Mouse (Mus musculus) adrenal gland, postnatal 14 days (tissue): Measurements from ENCODE around the gene Slc37a2. TPM values are rescaled to one million over a fixed set of nuclear protein-coding genes. Genes with fewer than 3 reads are reported as not detected.
A peak's percentile ranks its signal among the peaks of the same experiment; 100 is the strongest.

Source experiments
- DNase-seq: peaks from one replicate; pipeline ENCODE4 v3.0.0; 2021; ENCODE audit warnings: mixed read lengths
- total RNA-seq: library from RNA; stranded (reverse); gene quantifications from 2 replicates; pipeline ENCODE4 v1.2.3, GENCODE M21; 2021

Slc37a2 gene
- total RNA-seq, 1 experiment from 2014 or later = 16.9 TPM

DNA sequence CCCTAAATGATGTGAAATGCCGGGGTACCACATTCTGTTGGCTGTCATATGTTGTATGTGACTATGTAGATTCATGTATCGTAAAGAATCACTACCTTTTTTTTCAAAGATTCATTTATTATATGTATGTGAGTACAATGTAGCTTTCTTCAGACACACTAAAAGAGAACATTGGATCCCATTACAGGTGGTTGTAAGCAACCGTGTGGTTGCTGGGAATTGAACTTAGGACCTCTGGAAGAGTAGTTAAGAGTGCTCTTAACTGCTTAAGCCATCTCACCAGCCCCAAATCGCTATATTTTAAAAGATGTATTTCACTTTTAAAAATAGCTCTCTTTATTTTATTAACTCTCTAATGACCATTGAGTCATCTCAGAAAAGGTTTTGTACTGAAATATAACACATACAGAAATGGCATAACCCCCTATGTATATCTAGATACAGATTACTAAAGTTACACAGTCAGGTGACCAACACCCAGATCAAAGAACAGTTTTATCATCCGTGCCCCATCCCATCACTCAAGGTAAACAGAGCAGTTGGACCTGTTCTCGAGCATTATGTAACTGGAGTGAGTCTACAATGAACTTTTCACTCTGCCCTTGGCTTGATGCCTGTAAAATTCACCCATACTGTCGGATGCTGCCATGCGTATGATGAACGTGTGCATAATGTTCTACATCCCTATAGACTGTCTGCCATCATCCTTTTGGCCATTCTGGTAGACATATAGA is 41.0 kb downstream of the Slc37a2 start:
- no peak for DNase-seq

DNA sequence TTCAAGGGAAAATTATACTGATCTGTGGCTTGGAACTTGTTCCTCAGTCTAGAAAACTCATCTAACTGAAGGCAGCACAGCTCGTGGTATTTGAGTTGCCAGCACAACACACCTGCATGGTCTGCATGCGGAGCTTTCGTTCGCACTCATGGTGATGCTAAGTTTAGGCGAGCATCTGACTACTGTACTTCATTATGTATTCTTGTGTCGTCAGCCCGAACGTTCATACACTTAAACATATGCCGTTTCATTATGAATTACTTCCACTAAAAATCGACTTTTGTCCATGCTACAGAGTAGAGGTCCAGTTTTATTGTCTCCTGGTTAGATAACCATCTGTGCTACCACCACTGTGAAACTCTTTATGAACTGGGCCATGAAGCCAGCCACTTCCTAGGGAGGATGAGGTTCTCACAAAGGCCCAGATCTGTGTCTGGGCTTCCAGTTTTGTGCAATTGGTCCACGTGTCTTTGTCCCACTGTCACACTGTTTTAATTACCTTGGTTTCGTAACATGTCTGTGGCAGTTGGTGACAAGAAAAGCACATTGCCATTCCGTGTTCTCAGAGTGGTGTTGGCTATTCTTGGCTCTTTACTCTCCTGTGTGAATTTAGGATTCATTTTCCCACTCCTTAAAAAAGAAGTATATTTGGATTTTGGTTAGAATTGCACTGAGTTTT is 42.3 kb downstream of the Slc37a2 start:
- DNase-seq = no peak

DNA sequence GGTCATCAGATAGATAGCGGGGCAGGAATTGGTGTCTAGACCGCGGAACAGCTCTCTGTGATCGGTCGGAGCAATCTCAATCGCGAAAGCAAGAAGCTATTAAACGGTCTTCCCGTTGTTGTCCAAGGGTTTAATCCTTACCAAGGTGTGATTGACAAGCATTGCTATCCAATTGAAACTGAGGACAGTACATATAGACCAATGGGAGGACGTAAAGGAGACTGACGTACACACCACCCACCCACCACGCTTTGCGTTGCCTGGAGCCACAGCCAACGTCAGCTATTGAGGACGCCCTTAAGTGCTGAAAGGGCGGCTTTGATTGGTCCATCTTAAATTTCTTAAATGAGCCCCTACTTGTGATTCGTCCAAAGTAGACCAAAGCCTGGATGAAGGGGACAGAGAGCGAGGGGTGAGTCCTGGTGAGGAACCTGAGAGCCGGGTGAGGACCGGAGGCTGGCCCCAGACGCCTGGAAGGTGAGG is 47.6 kb downstream of the Slc37a2 start, which contains the start of gene Tmem218:
TSS of gene Tmem218 (plus strand) at position 295 of the 483 bp plus-strand sequence.
- DNase-seq = peak; percentile 92

DNA sequence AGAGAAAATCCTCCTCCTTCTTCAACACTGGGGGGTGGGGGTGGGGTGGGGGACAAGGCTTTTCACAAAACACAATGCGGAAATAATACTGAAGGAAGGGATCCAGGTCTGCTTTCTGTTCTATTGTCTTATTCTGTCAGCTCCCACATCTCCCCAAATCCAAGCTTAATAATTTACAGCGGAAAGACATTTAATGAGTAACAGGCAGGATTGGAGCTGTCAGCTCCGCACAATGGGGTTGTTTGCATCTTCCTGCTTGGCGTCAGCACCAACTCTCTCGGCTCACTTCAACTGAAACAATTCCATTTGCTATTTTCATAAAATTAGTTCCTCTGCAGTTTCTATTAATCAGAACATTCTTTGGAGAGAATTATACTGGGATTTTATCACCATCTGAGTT is 51.7 kb downstream of the Slc37a2 start:
- DNase-seq = no peak

DNA sequence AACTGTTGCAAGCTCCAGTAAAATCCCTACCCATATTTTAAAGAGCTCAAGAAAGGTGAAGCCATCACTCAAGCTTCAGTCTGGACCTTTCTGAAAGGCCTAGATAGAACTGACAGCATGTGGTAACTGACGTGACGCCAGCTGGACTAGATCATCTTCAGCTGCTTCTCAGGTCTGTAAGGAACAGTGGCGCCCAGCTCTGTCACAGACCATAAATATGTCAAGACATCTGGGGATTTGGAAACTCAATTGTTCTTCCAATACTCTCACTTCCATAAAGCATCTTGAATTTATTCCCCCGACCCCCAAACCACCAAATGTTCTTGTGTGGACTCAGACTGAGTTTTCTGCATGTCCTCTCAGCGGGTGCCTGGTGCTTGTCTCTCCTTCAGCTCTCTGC is 55.1 kb downstream of the Slc37a2 start:
- DNase-seq = no peak

DNA sequence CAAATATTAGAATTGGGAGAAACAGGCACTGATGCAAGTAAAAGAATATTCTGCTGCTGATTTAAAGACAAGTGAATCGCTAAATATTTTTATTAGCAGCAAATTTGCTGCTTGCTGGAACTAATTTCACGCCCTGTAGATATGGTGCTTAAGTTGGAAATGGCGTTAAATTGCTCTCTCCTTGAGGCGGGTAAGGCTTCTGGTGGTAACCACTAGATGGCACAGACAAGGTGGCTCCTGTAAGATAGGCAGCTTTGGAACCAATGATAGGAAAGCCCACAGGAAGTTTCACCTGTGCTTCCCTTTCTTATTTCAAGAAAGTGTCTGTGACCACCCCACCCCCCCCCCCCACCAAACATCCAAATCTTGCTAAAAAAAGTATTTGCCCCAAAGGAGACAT is 58.5 kb downstream of the Slc37a2 start:
- DNase-seq = no peak

DNA sequence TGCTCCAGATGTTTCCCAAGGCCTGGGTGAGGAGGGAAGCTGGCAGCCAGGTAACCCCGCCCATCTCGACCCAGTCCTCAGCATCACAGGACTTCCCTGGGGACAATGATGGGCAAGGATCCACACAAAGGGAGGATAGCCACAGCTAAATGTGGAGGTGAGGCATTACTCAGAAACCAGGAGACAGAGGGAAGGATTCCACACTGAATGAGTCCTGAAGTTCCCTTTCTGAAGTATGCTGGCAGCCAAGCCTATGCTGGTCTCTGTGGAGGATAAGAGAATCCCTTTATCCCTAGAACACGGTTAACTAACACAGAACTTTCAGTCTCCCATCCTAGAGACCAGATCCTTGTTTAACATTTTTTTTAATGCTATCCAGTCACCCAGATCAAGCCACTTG is 67.5 kb downstream of the Slc37a2 start:
- no peak for DNase-seq

DNA sequence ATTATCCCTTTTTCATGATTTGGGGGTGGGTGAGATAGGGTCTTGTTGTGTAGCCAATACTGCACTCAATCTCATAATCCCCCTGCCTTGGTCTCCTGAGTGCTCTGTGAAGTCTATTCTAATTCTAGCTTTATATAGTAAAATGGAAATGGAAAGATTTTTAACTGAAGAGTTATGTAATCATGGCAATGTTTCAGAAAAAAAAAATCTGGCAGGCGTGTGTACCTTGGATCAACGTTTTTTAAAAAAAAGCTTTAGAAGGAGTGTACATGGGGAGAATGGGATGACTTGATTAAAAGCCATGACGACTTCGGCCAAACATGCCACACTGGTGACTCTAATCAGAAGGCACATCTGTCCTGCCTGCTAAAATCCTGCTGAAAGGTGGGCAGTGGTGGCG is 68.1 kb downstream of the Slc37a2 start:
- DNase-seq = no peak

DNA sequence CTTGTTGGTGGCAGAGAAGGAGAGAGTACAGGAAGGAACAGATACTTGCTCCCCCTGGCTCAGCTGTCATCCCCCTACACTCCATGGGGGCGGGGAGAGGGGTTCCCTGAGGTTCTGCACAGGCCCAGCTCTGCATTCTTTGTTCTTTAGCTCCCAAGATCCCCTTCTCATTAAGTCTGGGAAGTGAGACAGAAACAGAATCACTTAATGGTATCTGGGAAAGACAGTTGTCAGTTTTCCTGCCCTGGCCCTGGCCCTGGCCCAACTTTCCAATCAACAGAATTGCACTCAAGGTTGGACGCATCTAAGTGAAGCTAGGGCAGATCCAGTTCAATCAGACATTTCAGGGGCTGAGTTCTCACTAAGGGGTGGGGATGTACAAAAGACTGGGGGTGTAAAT is 72.4 kb downstream of the Slc37a2 start:
- DNase-seq = no peak

DNA sequence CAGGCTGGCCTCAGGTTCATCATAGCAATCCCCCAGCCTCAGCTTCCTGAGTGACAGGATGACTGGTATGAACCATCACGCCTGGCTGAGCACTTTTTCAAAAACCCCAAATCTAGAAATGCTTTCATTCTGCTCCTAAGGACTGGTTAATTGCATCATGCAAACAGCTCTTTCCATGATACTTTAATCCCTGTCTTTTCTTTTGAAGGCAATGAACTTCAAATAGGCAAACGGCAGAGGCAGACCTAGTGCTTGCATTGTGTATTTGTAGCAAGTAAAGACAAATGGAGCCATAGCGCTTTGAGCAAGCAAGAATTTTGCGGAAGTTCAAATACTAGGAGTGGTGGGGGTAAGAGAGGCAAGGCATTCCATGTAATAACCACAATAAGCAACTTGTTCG is 73.9 kb downstream of the Slc37a2 start:
- DNase-seq = no peak

DNA sequence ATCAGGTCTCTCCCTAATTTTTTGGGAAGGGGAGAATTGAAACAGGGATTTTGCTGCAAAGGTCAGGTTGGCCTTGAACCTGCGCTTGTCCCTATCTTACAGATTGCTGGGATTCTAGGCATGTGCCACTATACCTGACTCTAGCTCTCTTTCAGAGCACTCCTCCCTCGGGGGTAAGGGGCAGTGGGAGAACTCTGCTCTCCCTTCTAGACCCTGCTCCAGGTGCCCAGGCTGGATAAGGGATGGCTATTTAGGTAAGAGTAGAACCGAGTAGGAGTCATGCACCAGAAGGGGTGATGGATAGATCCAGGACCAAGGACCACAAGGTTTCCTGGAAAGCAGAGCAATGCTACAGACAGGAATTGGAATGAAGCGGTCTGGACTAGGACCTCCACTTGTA is 75.9 kb downstream of the Slc37a2 start:
- no peak for DNase-seq

DNA sequence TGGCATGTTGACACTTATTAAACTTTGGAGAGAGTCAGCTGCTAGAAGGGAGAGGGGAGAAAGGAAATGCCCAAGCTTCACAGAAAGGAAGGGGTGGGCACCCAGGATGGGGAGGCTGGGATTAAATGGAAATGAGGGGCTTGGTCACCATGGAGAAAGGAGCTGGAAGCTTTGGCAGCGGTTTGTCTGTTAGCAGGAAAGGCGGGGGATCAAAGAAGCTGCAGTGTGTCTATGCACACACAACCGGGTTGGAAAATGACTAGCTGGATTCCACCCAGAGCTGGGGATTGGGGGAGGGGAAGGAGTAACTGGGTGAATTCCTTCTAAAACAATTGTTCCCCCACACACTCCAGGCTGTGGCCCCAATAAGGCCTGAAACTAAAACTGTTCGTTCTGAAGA is 76.6 kb downstream of the Slc37a2 start:
- no peak for DNase-seq

Other genes with a start within 250 kb of the Slc37a2 start
- gene Pknox2, start 108.3 kb downstream of the Slc37a2 start, total RNA-seq = 2.5 and 3.4 TPM in 2 replicates
- 5.7 and 6.3 TPM in 2 replicates for gene Tmem218, start 47.5 kb downstream of the Slc37a2 start, total RNA-seq
- gene Ccdc15, start 92.7 kb upstream of the Slc37a2 start, total RNA-seq = 2.9 and 4.2 TPM in 2 replicates
- 0.26 TPM in 2 replicates for gene Hepacam, start 111.6 kb upstream of the Slc37a2 start, total RNA-seq
- gene Robo4, start 146.2 kb upstream of the Slc37a2 start, total RNA-seq = 30.9 and 37.3 TPM in 2 replicates
- gene Robo3, start 177.5 kb upstream of the Slc37a2 start, total RNA-seq = 0.30 and 0.53 TPM in 2 replicates
- gene Msantd2, start 233.6 kb upstream of the Slc37a2 start, total RNA-seq = 21.9 and 22.5 TPM in 2 replicates